Comparison of ENCODE assay signal across 12 mouse cellular contexts in genomic region chr11:84395010-84395409, GRCm38 (mm10).
A peak's percentile ranks its signal among the peaks of the same experiment; 100 is the strongest.
DNase-seq lines count a peak whose midpoint lies in the region; ATAC-seq and TF ChIP-seq lines count a peak whose summit lies in the region.
"Had no signal": no experiment of that assay in that cellular context is flagged by ENCODE, and none has a peak within 500 bp of the region (broad histone marks: within the 10 kb centered on the region; RNA-seq: fewer than 3 reads in every experiment).

No protein-coding gene starts in this region.

- H3K9me3 ChIP-seq in heart, embryonic 11.5 days (replicated peaks; ENCODE audit: control insufficient read depth, low read length): no peaks in the 10 kb centered on the region

- intact Hi-C loops in heart, adult 2 months (cut with DNase I): no loop called here
- intact Hi-C loops in left cerebral cortex, postnatal 4 days (cut with DNase I): no loop called here
- intact Hi-C loops in left cerebral cortex, postnatal 36 days (cut with DNase I): no loop called here

- no peaks in the 10 kb centered on the region for H3K27me3 ChIP-seq in heart, adult 2 months (ENCODE audit: control insufficient read depth, insufficient read depth, low read length)
- no peaks in the 10 kb centered on the region for H3K27me3 ChIP-seq in heart, embryonic 11.5 days (ENCODE audit: control insufficient read depth, insufficient read depth, low read length)

- peak in 1 of 2 experiments; percentile 40 for DNase-seq in heart, adult 2 months
- peak; percentile 20 for DNase-seq in layer of hippocampus, adult 9-11 months
- DNase-seq in layer of hippocampus, adult 9-10 months (ENCODE audit: low spot score): no peak
- peak; percentile 47 for DNase-seq in adrenal gland, postnatal 10 days
- DNase-seq in skeletal muscle tissue, adult 2 months (ENCODE audit: low read depth, low spot score): peak; percentile 14
- DNase-seq in left cerebral cortex, postnatal 4 days: no peak
- DNase-seq in left cerebral cortex, postnatal 36 days (ENCODE audit: low spot score in 2 of 2): no peak
- DNase-seq: cerebellum, postnatal 14 days; lung, embryonic 14.5 days; right cerebral cortex, postnatal 4 days had no signal

- H3K4me1 ChIP-seq in heart, adult 2 months (ENCODE audit: control insufficient read depth, insufficient read depth, low read length): no peaks in the 10 kb centered on the region; the same call in 1 of the 2 replicates
- 0 out of 2 replicates have a peak, but pooled peaks cover 3% of the 10 kb centered on the region for H3K4me1 ChIP-seq in heart, embryonic 11.5 days (ENCODE audit: control insufficient read depth, insufficient read depth, low read length)

- peak; percentile 16; the same call in 1 of the 2 replicates for TF ChIP-seq CTCF in heart, adult 2 months (IDR thresholded peaks at IDR 0.05)

- WGBS in heart, adult 2 months: 58% methylated on average over 1 of the region's 1 CpGs
- WGBS in heart, embryonic 11.5 days (ENCODE audit: insufficient replicate concordance): 77% methylated on average over 1 of the region's 1 CpGs

- H3K36me3 ChIP-seq in heart, adult 2 months (ENCODE audit: control insufficient read depth, insufficient read depth, low read length): no peaks in the 10 kb centered on the region
- no peaks in the 10 kb centered on the region; the same call in 1 of the 2 replicates for H3K36me3 ChIP-seq in heart, embryonic 11.5 days (ENCODE audit: control insufficient read depth, insufficient read depth, low read length)

- H3K4me2 ChIP-seq in heart, embryonic 11.5 days: no peak overlapping the region
- H3K4me2 ChIP-seq: lung, embryonic 14.5 days had no signal

- no peak overlapping the region for H3K9ac ChIP-seq in heart, adult 2 months (ENCODE audit: low read depth, low read length)
- H3K9ac ChIP-seq in heart, embryonic 11.5 days (ENCODE audit: low read depth, low read length): no peak overlapping the region
- H3K9ac ChIP-seq: lung, embryonic 14.5 days had no signal

- ATAC-seq in heart, embryonic 11.5 days (replicated peaks; ENCODE audit: insufficient number of reproducible peaks, low FRiP score, low TSS enrichment): no peak
- ATAC-seq: midbrain, embryonic 16.5 days had no signal

- no peak for TF ChIP-seq EP300 in heart, adult 2 months (IDR thresholded peaks at IDR 0.05; ENCODE audit: insufficient read depth, low read depth, low read length)

- H3K27ac ChIP-seq in heart, adult 2 months: no peak overlapping the region
- H3K27ac ChIP-seq in heart, embryonic 11.5 days (ENCODE audit: low read depth, low read length): no peak overlapping the region

- H3K4me3 ChIP-seq in heart, adult 2 months: no peak overlapping the region
- no peak overlapping the region for H3K4me3 ChIP-seq in heart, embryonic 11.5 days (ENCODE audit: low read depth, low read length)

- no peak for TF ChIP-seq POLR2A in heart, adult 2 months (IDR thresholded peaks at IDR 0.05; ENCODE audit: insufficient read depth, low read depth, low read length)

- H3K79me2 ChIP-seq in heart, adult 2 months (replicated peaks; ENCODE audit: control insufficient read depth, insufficient read depth, low read length): no peaks in the 10 kb centered on the region

Comparison
In these comparisons a context has a peak if more than half of its experiments do, and no peak if none do; other contexts are left out.
1. DNase-seq: peak in layer of hippocampus, adult 9-11 months (single experiment), adrenal gland, postnatal 10 days (single experiment) and skeletal muscle tissue, adult 2 months (single experiment); none in layer of hippocampus, adult 9-10 months (single experiment), left cerebral cortex, postnatal 4 days (single experiment) and left cerebral cortex, postnatal 36 days (0 of 2).